Mouse (Mus musculus): ENCODE measurements at regions not wholly inside any gene's neighbourhood (a gene's known extent, or its start where the extent isn't known, plus 50 kb on each side); places are given as distances from the start of the nearest gene placed in this dataset.

DNA sequence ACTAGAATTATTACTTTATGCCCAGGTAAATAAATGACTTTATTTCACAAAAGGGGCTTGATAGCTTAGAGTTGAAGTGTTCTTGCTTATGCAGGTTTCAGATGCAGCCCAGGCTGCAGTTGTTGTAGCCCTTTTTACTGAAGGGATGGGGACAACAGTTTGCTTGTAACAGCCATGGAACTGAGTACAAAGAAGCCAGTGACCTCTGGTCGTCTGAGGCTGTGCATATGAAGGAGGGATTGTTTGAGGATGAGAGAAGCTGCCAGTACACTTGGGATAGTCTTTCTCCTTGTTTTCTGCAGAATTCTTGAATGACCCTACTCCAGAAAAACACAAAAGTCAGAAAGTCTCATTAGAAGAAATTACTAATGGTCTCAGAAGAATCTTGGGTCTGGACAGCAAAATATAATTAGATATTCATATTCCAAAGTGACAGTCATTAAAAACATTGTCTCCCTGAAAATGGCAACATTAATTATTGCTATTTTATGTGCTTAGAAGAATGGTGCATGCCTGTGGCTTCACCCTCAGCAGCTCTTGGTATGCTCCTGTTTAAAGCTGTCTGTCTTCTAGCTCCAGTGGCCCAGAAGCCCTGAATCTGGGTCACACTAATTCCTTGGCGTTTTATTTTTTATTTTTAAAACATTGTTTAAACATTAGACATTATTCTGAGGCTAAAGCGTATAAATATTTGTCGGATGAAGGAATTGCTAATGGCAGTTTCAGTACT is 61.9 kb upstream of the Arhgap32 start:
- no peak for DNase-seq

DNA sequence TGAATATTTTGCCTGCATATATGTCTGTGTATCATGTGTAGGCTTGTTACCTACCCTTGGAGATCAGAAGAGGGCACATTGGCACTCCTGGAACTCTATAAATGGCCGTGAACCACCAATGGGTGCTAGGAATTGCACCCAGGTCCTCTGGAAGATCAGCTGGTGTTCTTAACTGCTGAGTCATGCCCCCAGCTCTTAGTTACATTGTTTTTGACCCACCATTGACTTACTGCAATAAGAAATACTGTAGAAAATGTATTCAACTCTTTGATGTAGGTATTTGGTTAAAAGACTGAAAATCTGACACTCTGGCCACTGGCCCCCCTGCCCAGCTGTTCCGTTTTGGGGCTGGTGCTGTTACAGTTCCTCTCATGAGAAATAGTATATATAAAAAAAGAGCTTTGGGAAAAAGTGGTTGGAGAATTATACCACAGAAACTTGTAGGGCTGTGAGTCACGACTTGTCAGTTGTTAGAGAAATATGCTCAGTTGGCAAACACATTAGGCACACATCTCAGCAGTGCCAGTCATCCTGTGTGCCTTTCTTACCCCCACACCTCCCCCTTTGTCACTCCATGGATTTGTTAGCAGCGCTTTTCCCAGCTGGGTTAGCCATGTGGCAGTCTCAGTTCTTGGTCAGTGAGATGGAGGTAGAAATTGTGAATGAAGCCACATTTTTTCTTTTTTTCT is 58.4 kb upstream of the Arhgap32 start:
- no peak for DNase-seq

DNA sequence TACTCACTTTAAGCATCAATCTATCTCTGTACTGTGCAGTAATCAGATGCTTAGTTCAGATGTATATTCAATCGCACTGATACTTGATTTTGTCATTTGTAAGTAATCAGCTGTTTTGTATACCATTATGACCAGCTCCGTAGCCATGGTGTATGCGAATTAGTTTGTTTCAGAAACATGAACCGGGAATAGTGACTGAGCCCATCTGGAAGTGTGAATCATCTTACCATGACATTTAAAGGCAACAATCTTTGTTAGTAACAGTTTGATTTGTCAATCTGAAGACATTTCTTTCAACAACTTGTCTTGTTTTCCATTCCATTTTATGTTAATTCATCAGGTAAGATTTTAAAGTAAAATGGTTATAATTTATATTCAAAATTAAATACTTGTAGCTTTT is 53.2 kb upstream of the Arhgap32 start:
- no peak for DNase-seq

DNA sequence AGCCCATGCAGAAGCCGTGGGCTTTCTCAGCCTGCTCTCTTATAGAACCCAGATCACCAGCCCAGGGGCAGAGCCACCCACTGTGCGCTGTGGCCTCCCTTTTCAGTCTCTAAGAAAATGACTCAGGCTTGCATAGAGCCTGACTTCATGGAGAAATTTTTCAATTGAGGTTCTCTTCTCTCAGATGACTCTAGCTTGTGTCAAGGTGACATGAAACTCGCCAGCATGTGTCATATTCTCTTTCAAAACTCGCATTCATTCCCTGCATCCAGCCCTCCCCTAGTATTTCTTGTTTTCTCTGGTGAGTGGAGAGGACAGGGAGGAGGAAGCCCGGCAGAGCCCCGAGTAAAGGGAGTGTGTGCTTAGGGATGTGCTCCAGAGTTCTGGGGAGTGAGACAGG is 52.4 kb upstream of the Arhgap32 start:
- no peak for DNase-seq

DNA sequence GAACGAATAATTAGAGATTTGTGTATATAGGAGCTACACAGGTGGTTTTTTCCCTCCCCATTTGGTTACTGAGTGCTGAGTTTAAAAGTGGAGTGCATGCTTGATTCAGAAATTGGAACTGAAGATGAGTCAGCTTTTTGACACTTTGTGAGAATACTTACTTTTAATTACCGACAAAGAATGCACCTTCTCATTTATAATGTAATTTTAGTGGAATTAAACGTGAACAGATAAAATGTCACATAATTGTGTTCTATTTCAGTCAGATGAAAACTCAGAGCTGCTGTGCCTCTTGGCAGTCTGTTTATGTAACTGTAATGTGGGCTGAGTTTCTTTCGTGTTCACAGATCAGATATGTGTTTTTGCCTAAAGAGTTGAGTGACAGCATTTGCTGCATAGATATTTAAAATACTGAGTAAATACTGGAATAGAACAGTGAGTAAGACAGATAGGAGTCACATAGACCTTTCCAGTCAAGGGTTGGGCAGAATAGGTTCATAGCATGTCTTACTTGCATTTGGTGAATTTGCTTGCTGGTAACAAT is 51.9 kb upstream of the Arhgap32 start:
- DNase-seq = no peak

Measured in heart, postnatal 4 days (tissue).